Mouse (Mus musculus): ENCODE measurements around the gene Pkd2l1.

DNA sequence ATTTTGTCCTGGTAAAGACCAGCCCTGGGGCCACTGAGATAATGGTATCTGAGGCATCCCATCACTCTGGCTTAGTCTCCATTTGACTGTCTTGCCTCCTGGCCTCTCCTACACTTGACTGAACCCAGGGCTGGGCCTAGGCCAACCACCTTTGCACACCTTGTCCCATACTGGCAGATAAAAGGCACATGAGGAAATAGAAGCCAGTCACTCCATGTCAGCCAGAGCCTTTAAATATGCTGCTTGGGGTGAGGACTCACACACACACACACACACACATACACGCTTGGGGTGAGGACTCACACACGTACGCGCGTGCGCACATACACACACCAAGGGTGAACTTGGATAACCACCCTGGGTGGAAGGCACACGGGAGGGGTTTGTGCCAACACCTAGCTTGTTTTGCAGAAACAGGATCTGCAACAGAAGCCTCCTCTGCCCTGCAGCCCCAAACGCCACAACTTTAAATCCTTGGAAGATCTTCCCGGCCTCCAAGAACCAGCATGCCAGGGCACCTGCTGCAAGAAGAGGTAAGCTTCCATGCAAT is 10.8 kb upstream of the Pkd2l1 start, which contains the start of gene Scd3:
- no peak for TF ChIP-seq CTCF (IDR thresholded peaks at IDR 0.05; ENCODE audit: control insufficient read depth, insufficient read depth, insufficient read length)
- TF ChIP-seq USF1 (IDR thresholded peaks at IDR 0.05; ENCODE audit: low read depth) = no peak
- no peak for TF ChIP-seq CEBPB (IDR thresholded peaks at IDR 0.05; ENCODE audit: low read depth)
